Mouse (Mus musculus) embryo, embryonic 10 days (tissue): ENCODE data around the gene Lrrc74b.

Experiments
- DNase-seq: peaks from one replicate; pipeline ENCODE4 v3.0.0-alpha.2; 2015; ENCODE audit warnings: low spot score

Gene Lrrc74b

GRCm38 (mm10) chr16:17561128-17561750 is at the start of gene Lrrc74b:
Lrrc74b (minus strand) TSS chr16:17561247.
- DNase-seq, result peak; percentile 87

GRCm38 (mm10) chr16:17605684-17606083 is 44.6 kb upstream of the Lrrc74b start:
- no peak for DNase-seq

- DNase-seq, result no peak
These were observed 43.9 kb upstream of the Lrrc74b start for GRCm38 (mm10) chr16:17604941-17605340.

GRCm38 (mm10) chr16:17600944-17601562 is 40.0 kb upstream of the Lrrc74b start:
- no peak for DNase-seq

GRCm38 (mm10) chr16:17590731-17591130 is 29.7 kb upstream of the Lrrc74b start:
- DNase-seq, result peak; percentile 44

- no peak for DNase-seq
These were observed 23.5 kb upstream of the Lrrc74b start for GRCm38 (mm10) chr16:17584555-17584954.

GRCm38 (mm10) chr16:17583064-17583463 is 22.0 kb upstream of the Lrrc74b start, which contains the start of gene Slc7a4:
Slc7a4 (minus strand) TSS chr16:17583214.
- peak; percentile 51 for DNase-seq

GRCm38 (mm10) chr16:17576825-17577215 is 15.8 kb upstream of the Lrrc74b start:
- DNase-seq, result no peak

- peak; percentile 42 for DNase-seq
These were observed 15.1 kb upstream of the Lrrc74b start for GRCm38 (mm10) chr16:17575870-17576824.

- no peak for DNase-seq
These were observed 5.1 kb upstream of the Lrrc74b start for GRCm38 (mm10) chr16:17566186-17566585.

GRCm38 (mm10) chr16:17564771-17565170 is 3.7 kb upstream of the Lrrc74b start:
- DNase-seq, result no peak

- no peak for DNase-seq
These were observed 3.2 kb upstream of the Lrrc74b start for GRCm38 (mm10) chr16:17564221-17564620.

GRCm38 (mm10) chr16:17563580-17563979 is 2.5 kb upstream of the Lrrc74b start:
- no peak for DNase-seq

GRCm38 (mm10) chr16:17561751-17562208 is 733 bp upstream of the Lrrc74b start, which contains the start of gene P2rx6:
P2rx6 (plus strand) TSS chr16:17561885.
- peak; percentile 55 for DNase-seq

GRCm38 (mm10) chr16:17559396-17560027 is 1.5 kb downstream of the Lrrc74b start:
- no peak for DNase-seq

GRCm38 (mm10) chr16:17558811-17559210 is 2.2 kb downstream of the Lrrc74b start:
- peak; percentile 57 for DNase-seq

GRCm38 (mm10) chr16:17557947-17558480 is 3.0 kb downstream of the Lrrc74b start:
- DNase-seq, result peak; percentile 83

- DNase-seq, result no peak
These were observed 4.1 kb downstream of the Lrrc74b start for GRCm38 (mm10) chr16:17556907-17557306.

- no peak for DNase-seq
These were observed 4.9 kb downstream of the Lrrc74b start for GRCm38 (mm10) chr16:17556180-17556579.

- peak; percentile 39 for DNase-seq
These were observed 6.3 kb downstream of the Lrrc74b start for GRCm38 (mm10) chr16:17554702-17555101.

- peak; percentile 84 for DNase-seq
These were observed 6.9 kb downstream of the Lrrc74b start for GRCm38 (mm10) chr16:17553910-17554685.
